Mouse (Mus musculus) CH12.LX (cell line): ENCODE measurements around the gene Pbx1. TPM values are rescaled to one million over a fixed set of nuclear protein-coding genes. Genes with fewer than 3 reads are reported as not detected.

ENCODE experiments used
- DNase-seq: peaks from one replicate; pipeline ENCODE4 v3.0.0-alpha.2; 2013; ENCODE audit errors: extremely low read depth
- H3K27ac ChIP-seq: 2 replicates; pipeline ENCODE4 v1.5.1; 2012; ENCODE audit warnings: low read depth, mild to moderate bottlenecking, control low read depth, moderate library complexity; ENCODE audit not compliant: insufficient read depth
- H3K27me3 ChIP-seq: replicated peaks from 2 replicates; pipeline ENCODE3; 2012; ENCODE audit warnings: inconsistent platforms
- H3K36me3 ChIP-seq, 2 experiments: replicated peaks in 1 of 2; 2 replicates each; pipeline versions ENCODE3 to v1.6.1; 2012; ENCODE audit warnings: inconsistent platforms in 1 of 2, low read length in 1 of 2, mild to moderate bottlenecking in 1 of 2, mixed read lengths in 1 of 2, moderate library complexity in 1 of 2; ENCODE audit not compliant: control insufficient read depth in 1 of 2, insufficient read depth in 1 of 2
- H3K4me1 ChIP-seq, 2 experiments: 2 replicates each; pipeline ENCODE4 v1.6.1; 2012; ENCODE audit warnings: inconsistent platforms in 1 of 2, moderate library complexity in 1 of 2; ENCODE audit not compliant: insufficient read depth in 2 of 2, control insufficient read depth in 1 of 2
- H3K4me2 ChIP-seq: 2 replicates; pipeline ENCODE4 v1.6.1; 2012; ENCODE audit warnings: low read depth, mild to moderate bottlenecking, control low read depth; ENCODE audit not compliant: poor library complexity, insufficient read depth, severe bottlenecking
- H3K4me3 ChIP-seq, 3 experiments: fragments of 150-350 bp in 1 of 3; sonication (generic) in 1 of 3; replicated peaks in 1 of 3; 2 replicates each; pipeline versions ENCODE3 to v1.5.1; 2011 to 2012; ENCODE audit warnings: low read depth in 2 of 3, low read length in 2 of 3, mild to moderate bottlenecking in 2 of 3, moderate library complexity in 2 of 3, control low read depth in 1 of 3, improper control_type of control experiment in 1 of 3, inconsistent platforms in 1 of 3, mixed read lengths in 1 of 3; ENCODE audit not compliant: poor library complexity in 1 of 3
- H3K79me2 ChIP-seq: replicated peaks from 2 replicates; pipeline ENCODE4 v1.6.1; 2012; ENCODE audit warnings: mild to moderate bottlenecking, moderate library complexity; ENCODE audit not compliant: control insufficient read depth, poor library complexity, insufficient read depth, severe bottlenecking; ENCODE audit errors: extremely low read depth
- H3K9ac ChIP-seq: 2 replicates; pipeline ENCODE4 v1.6.1; 2012; ENCODE audit warnings: low read depth, mild to moderate bottlenecking, control low read depth, moderate library complexity; ENCODE audit not compliant: insufficient read depth
- H3K9me3 ChIP-seq: replicated peaks from 2 replicates; pipeline ENCODE3; 2012; ENCODE audit warnings: low read length, inconsistent platforms, mixed read lengths
- BHLHE40 ChIP-seq: IDR thresholded peaks from 2 replicates; pipeline ENCODE4 v1.6.1; 2011; ENCODE audit warnings: mild to moderate bottlenecking, low read depth, low read length, improper control_type of control experiment
- CHD1 ChIP-seq: IDR thresholded peaks from 2 replicates; pipeline ENCODE4 v1.6.1; 2012; ENCODE audit warnings: low read depth, low read length, improper control_type of control experiment, inconsistent platforms
- CHD2 ChIP-seq: IDR thresholded peaks from 2 replicates; pipeline ENCODE4 v1.6.1; 2011; ENCODE audit warnings: low read length, improper control_type of control experiment
- CTCF ChIP-seq, 2 experiments: IDR thresholded peaks in 1 of 2; conservative IDR thresholded peaks in 1 of 2; 2 replicates each; pipeline ENCODE4 v1.5.1; 2011 to 2012; ENCODE audit warnings: low read depth in 2 of 2, low read length in 2 of 2, improper control_type of control experiment in 1 of 2, inconsistent platforms in 1 of 2, mild to moderate bottlenecking in 1 of 2, moderate library complexity in 1 of 2
- ETS1 ChIP-seq: conservative IDR thresholded peaks from 2 replicates; pipeline ENCODE4 v1.6.1; 2012; ENCODE audit warnings: low read depth, mild to moderate bottlenecking, inconsistent platforms, low read length, improper control_type of control experiment, moderate library complexity
- GABPA ChIP-seq: IDR thresholded peaks from 2 replicates; pipeline ENCODE4 v1.6.1; 2012; ENCODE audit warnings: low read depth, low read length, improper control_type of control experiment, inconsistent platforms; ENCODE audit not compliant: insufficient replicate concordance
- HCFC1 ChIP-seq: IDR thresholded peaks from 2 replicates; pipeline ENCODE4 v1.6.1; 2012; ENCODE audit warnings: low read depth, mild to moderate bottlenecking, inconsistent platforms, low read length, improper control_type of control experiment
- JUN ChIP-seq: IDR thresholded peaks from 2 replicates; pipeline ENCODE4 v1.6.1; 2011; ENCODE audit warnings: low read depth, mild to moderate bottlenecking, low read length, improper control_type of control experiment, moderate library complexity; ENCODE audit not compliant: insufficient read depth
- JUND ChIP-seq: conservative IDR thresholded peaks from 2 replicates; pipeline ENCODE4 v1.6.1; 2011; ENCODE audit warnings: low read depth, low read length, improper control_type of control experiment
- MAFK ChIP-seq: IDR thresholded peaks from 2 replicates; pipeline ENCODE4 v1.6.1; 2011; ENCODE audit warnings: low read length, improper control_type of control experiment; ENCODE audit not compliant: insufficient replicate concordance
- MAZ ChIP-seq: IDR thresholded peaks from 2 replicates; pipeline ENCODE4 v1.6.1; 2012; ENCODE audit warnings: low read depth, mild to moderate bottlenecking, inconsistent platforms, low read length, improper control_type of control experiment, moderate library complexity
- MEF2A ChIP-seq: IDR thresholded peaks from 2 replicates; pipeline ENCODE4 v1.6.1; 2014; ENCODE audit warnings: low read depth, mild to moderate bottlenecking, inconsistent platforms, low read length, improper control_type of control experiment, borderline replicate concordance
- MXI1 ChIP-seq: IDR thresholded peaks from 2 replicates; pipeline ENCODE4 v1.6.1; 2011; ENCODE audit warnings: mild to moderate bottlenecking, low read depth, low read length, improper control_type of control experiment
- MYC ChIP-seq: IDR thresholded peaks from 2 replicates; pipeline ENCODE4 v1.6.1; 2011; ENCODE audit warnings: low read depth, mild to moderate bottlenecking, improper control_type of control experiment, low read length
- NELFE ChIP-seq: IDR thresholded peaks from 2 replicates; pipeline ENCODE4 v1.6.1; 2011; ENCODE audit warnings: low read depth, low read length, improper control_type of control experiment
- PAX5 ChIP-seq: IDR thresholded peaks from 2 replicates; pipeline ENCODE4 v1.6.1; 2012; ENCODE audit warnings: low read length, inconsistent platforms, mixed read lengths
- POLR2AphosphoS2 ChIP-seq: IDR thresholded peaks from 2 replicates; pipeline ENCODE4 v1.6.1; 2011; ENCODE audit warnings: low read depth, low read length, improper control_type of control experiment
- RAD21 ChIP-seq: IDR thresholded peaks from 2 replicates; pipeline ENCODE4 v1.6.1; 2011; ENCODE audit warnings: low read depth, mild to moderate bottlenecking, low read length, improper control_type of control experiment, moderate library complexity
- SMC3 ChIP-seq: IDR thresholded peaks from 2 replicates; pipeline ENCODE4 v1.6.1; 2011; ENCODE audit warnings: low read depth, low read length, improper control_type of control experiment
- TCF12 ChIP-seq: IDR thresholded peaks from 2 replicates; pipeline ENCODE4 v1.6.1; 2014; ENCODE audit warnings: low read depth, mild to moderate bottlenecking, inconsistent platforms, low read length, improper control_type of control experiment
- USF1 ChIP-seq: IDR thresholded peaks from 2 replicates; pipeline ENCODE4 v1.6.1; 2014; ENCODE audit warnings: low read depth, mild to moderate bottlenecking, inconsistent platforms, low read length, improper control_type of control experiment
- USF2 ChIP-seq: conservative IDR thresholded peaks from 2 replicates; pipeline ENCODE4 v1.6.1; 2011; ENCODE audit warnings: low read depth, low read length, improper control_type of control experiment
- ZC3H11A ChIP-seq: IDR thresholded peaks from 2 replicates; pipeline ENCODE4 v1.6.1; 2012; ENCODE audit warnings: low read depth, mild to moderate bottlenecking, inconsistent platforms, low read length, improper control_type of control experiment
- ZKSCAN1 ChIP-seq: IDR thresholded peaks from 2 replicates; pipeline ENCODE4 v1.6.1; 2012; ENCODE audit warnings: low read depth, inconsistent platforms, low read length, improper control_type of control experiment, borderline replicate concordance
- ZMIZ1 ChIP-seq: IDR thresholded peaks from 2 replicates; pipeline ENCODE4 v1.6.1; 2012; ENCODE audit warnings: low read depth, mild to moderate bottlenecking, inconsistent platforms, low read length, improper control_type of control experiment
- ZNF384 ChIP-seq: IDR thresholded peaks from 2 replicates; pipeline ENCODE4 v1.6.1; 2012; ENCODE audit warnings: low read depth, low read length, improper control_type of control experiment, inconsistent platforms
- dilution Hi-C: fragments of 300-500 bp; cut with MboI; formaldehyde crosslinking; loops from 2 replicates; pipeline ENCODE4 v1.14.3; 2020; ENCODE audit warnings: low sequenced_read_pairs; ENCODE audit not compliant: extremely low pct_unique_long_range_greater_than_20kb, extremely low pct_ligation_motif_present
- in situ Hi-C: fragments of 300-500 bp; cut with MboI; formaldehyde crosslinking; loops from 3 replicates; pipeline ENCODE4 v1.14.3; 2019; ENCODE audit warnings: low sequenced_read_pairs, low pct_ligation_motif_present, low pct_unique_long_range_greater_than_20kb, mixed read lengths
- polyA plus RNA-seq: library from polyadenylated mRNA; unstranded; fragments of >175 nt; gene quantifications from 2 replicates; pipeline ENCODE4 v1.2.1, GENCODE M21; 2012; ENCODE audit warnings: low read depth; ENCODE audit not compliant: insufficient read length
- total RNA-seq, 2 experiments: library from RNA; depleted of rRNA; stranded (reverse); fragments of 300-350 nt in 1 of 2; fragments of >200 nt in 1 of 2; gene quantifications; 2 replicates each; pipeline ENCODE4 v1.2.3; 2012 to 2014

Pbx1 gene
- total and polyA plus RNA-seq, 3 experiments, result not detected

DNA sequence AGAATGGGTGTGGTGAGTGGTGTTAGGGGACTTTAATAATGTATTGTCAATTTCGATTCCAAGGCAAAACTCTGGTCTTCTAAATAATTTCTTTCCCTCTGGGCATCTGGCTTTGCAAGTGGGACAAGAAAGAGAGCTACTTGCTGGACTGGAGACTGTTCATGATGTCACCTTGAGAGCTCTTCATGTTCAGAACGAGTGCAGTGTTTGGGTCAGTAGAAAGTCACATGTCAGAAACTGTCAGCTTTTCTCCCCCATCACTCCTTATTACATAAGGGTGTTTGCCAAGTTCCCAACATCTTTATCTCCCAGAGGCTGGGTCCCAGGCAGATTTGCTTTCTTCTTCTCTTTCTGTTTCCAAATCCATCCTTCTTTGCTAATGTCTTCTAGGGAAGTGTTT is 328.2 kb downstream of the Pbx1 start:
- H3K4me3 ChIP-seq, result no peak overlapping the region
- no peak for TF ChIP-seq USF2
- no peak for TF ChIP-seq GABPA
- TF ChIP-seq MYC, result no peak
- TF ChIP-seq MAFK, result no peak
- TF ChIP-seq HCFC1, result no peak
- no peak for TF ChIP-seq NELFE
- no peak for TF ChIP-seq JUND
- TF ChIP-seq CTCF (conservative IDR thresholded peaks at IDR 0.05 in 1 of 2, IDR thresholded peaks at IDR 0.05 in 1 of 2; ENCODE audit: low read depth in 2 of 2, low read length in 2 of 2), result no peak
- TF ChIP-seq ZMIZ1, result no peak
- TF ChIP-seq ZC3H11A, result no peak
- TF ChIP-seq JUN, result no peak
- TF ChIP-seq POLR2AphosphoS2, result no peak
- TF ChIP-seq MEF2A, result no peak
- TF ChIP-seq TCF12, result no peak
- TF ChIP-seq MXI1, result no peak
- TF ChIP-seq CHD1, result no peak
- TF ChIP-seq ZKSCAN1, result no peak
- TF ChIP-seq ETS1, result no peak
- no peak for TF ChIP-seq ZNF384
- TF ChIP-seq MAZ, result no peak
- H3K27me3 ChIP-seq, result no peaks in the 10 kb centered on the region
- no peak overlapping the region for H3K4me2 ChIP-seq
- H3K36me3 ChIP-seq, result no peaks in the 10 kb centered on the region
- dilution Hi-C loops, result no loop called here
- in situ Hi-C loops, result no loop called here
- no peaks in the 10 kb centered on the region for H3K79me2 ChIP-seq
- no peak overlapping the region for H3K9ac ChIP-seq
- H3K4me1 ChIP-seq, result no peaks in the 10 kb centered on the region
- peaks cover 59% of the 10 kb centered on the region for H3K9me3 ChIP-seq
- DNase-seq, result no peak
- H3K27ac ChIP-seq, result no peak overlapping the region

DNA sequence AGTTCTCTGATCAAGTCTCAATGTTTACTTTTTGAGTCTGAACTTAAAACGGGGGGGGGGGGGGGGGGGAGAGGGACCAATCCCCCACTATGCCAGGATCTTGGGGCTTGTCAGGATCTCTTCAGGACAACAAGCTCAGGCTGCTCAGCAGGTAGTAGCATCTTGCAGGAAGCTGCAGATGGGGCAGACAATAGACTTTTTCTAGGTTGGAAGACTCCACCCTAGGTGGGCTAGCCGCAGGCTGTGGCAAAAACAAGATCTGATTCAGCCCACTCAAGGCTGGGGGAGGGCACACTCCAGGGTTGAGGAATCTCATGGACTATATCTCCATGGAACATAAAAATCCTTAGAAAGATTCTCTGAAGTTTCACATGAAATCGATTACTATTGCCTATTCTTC is 330.6 kb downstream of the Pbx1 start:
- H3K4me1 ChIP-seq, result no peaks in the 10 kb centered on the region
- H3K9ac ChIP-seq, result no peak overlapping the region
- H3K4me3 ChIP-seq, result no peak overlapping the region
- DNase-seq, result no peak
- H3K4me2 ChIP-seq, result no peak overlapping the region
- in situ Hi-C loops (no loop called here), dilution Hi-C loops (no loop called here)
- TF ChIP-seq TCF12 (no peak), POLR2AphosphoS2 (no peak), CHD2 (no peak), HCFC1 (no peak), USF1 (no peak), MAFK (no peak), SMC3 (no peak), RAD21 (no peak), ZKSCAN1 (no peak), PAX5 (no peak), MYC (no peak), BHLHE40 (no peak), JUN (no peak), MXI1 (no peak)
- no peaks in the 10 kb centered on the region for H3K36me3 ChIP-seq
- H3K79me2 ChIP-seq, result no peaks in the 10 kb centered on the region
- H3K27ac ChIP-seq, result no peak overlapping the region
- peaks cover 61% of the 10 kb centered on the region for H3K9me3 ChIP-seq
- H3K27me3 ChIP-seq, result no peaks in the 10 kb centered on the region
